Mouse (Mus musculus) thymus, adult 2 months (tissue): ENCODE data around the gene Bfar.

ENCODE experiments used
- CTCF ChIP-seq: fragments of 200-500 bp; IDR thresholded peaks from 2 replicates; pipeline ENCODE4 v1.5.1; 2012; ENCODE audit warnings: mild to moderate bottlenecking, control low read depth, low read length, moderate library complexity, borderline replicate concordance; ENCODE audit not compliant: control insufficient read depth, poor library complexity, insufficient read depth; ENCODE audit errors: extremely low read depth
- POLR2A ChIP-seq: fragments of 200-500 bp; IDR thresholded peaks from 2 replicates; pipeline ENCODE4 v1.6.1; 2012; ENCODE audit warnings: mild to moderate bottlenecking, low read length, control low read depth, moderate library complexity; ENCODE audit not compliant: control insufficient read depth, poor library complexity, insufficient read depth; ENCODE audit errors: extremely low read depth

GRCm38 (mm10) chr16:13716821-13717553 is 45.3 kb downstream of the Bfar start:
- TF ChIP-seq CTCF (no peak), POLR2A (no peak)
